In the genomic region with DNA sequence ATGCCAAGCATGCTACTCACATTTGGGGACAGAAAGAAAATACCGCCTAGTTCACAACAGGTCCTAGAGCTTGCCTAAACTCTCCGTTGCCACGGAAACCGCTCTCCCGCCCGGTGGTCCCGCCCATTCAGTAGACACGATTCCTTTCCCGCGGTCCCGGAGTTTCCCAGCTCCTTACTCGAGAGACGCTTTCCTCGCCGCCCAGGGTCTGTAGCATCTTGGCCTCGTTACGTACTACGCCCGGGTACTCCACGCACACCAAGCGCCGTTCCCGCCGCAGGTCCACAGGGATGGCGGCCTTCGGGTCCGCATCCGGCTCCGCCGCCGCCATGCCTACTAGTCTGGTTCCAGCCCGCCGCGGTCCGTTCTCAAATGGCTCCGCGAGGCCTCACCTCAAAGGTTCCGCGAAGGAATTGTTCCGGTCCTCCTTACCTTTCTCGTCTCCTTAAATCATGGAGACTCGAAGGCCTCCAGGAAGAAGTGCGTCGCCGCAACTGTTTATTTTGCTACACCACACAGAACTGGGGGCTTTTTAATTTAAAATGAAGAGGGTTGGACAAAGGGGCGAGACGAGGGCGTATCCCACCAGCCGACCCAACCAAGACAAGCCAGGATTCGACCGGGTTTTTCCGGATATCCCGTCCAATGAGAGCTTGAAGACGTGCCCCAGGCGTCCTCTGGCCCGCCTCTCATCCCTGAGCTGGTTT, we compare ENCODE assay signal across 8 mouse cellular contexts. TPM values are rescaled to one million over a fixed set of nuclear protein-coding genes. Genes with fewer than 3 reads are reported as not detected.
DNase-seq lines count a peak whose midpoint lies in the region; ATAC-seq lines count a peak whose summit lies in the region.

No protein-coding gene starts in this region.

- H3K27ac ChIP-seq in hindbrain, embryonic 14.5 days, result peak overlapping the region; percentile 90

- H3K27me3 ChIP-seq in hindbrain, embryonic 14.5 days (ENCODE audit: control insufficient read depth, insufficient read depth, low read length), result no peaks in the 10 kb centered on the region

- H3K9me3 ChIP-seq in hindbrain, embryonic 14.5 days (ENCODE audit: control insufficient read depth, low read length), result no peaks in the 10 kb centered on the region

- H3K4me3 ChIP-seq in hindbrain, embryonic 14.5 days (replicated peaks; ENCODE audit: low read length), result peak overlapping the region; percentile 62

- ATAC-seq in hindbrain, embryonic 14.5 days (ENCODE audit: low FRiP score), result peak; percentile 94

- peaks cover 19% of the 10 kb centered on the region for H3K4me1 ChIP-seq in hindbrain, embryonic 14.5 days (replicated peaks; ENCODE audit: control insufficient read depth, insufficient read depth, low read length)

- under 1% methylated on average over 56 of the region's 56 CpGs for WGBS in hindbrain, embryonic 14.5 days

- peak overlapping the region; percentile 64 for H3K9ac ChIP-seq in hindbrain, embryonic 14.5 days

- H3K36me3 ChIP-seq in hindbrain, embryonic 14.5 days (replicated peaks; ENCODE audit: control insufficient read depth, insufficient read depth), result peaks cover 19% of the 10 kb centered on the region

- peak; percentile 97 for DNase-seq in R1 (ENCODE audit: low read depth, low spot score)
- DNase-seq in cerebellum, postnatal 25 days, result peak; percentile 92 to 94
- peak; percentile 84 to 88 for DNase-seq in frontal cortex, postnatal 25 days (ENCODE audit: low spot score in 2 of 2)
- peak; percentile 87 for DNase-seq in hindbrain, embryonic 14.5 days (ENCODE audit: low spot score)
- DNase-seq in layer of hippocampus, postnatal 36 days, result peak; percentile 88 to 89
- peak; percentile 92 for DNase-seq in lung, postnatal 36 days
- peak; percentile 95 for DNase-seq in retina, postnatal 1 day
- peak; percentile 80 to 94 for DNase-seq in urinary bladder, adult 18-20 months (ENCODE audit: low spot score in 2 of 2)

- H3K4me2 ChIP-seq in hindbrain, embryonic 14.5 days (replicated peaks), result peak overlapping the region; percentile 69

RNA-seq across cellular contexts. Expression of a gene that starts 0.8 kb away (rescaled TPM):
- polyA plus RNA-seq in hindbrain, embryonic 14.5 days (2014; fragmentation: Nextera tagmentation; extraction: Ambion mirVana), result 28.6 and 29.3 TPM in 2 replicates
- total RNA-seq in layer of hippocampus, postnatal 36 days (2021), result 10 to 100 TPM; 17.4 to 18.9 TPM

RNA-seq across cellular contexts. Expression of a gene that starts 19.6 kb away (rescaled TPM):
- not detected in 2 replicates for polyA plus RNA-seq in hindbrain, embryonic 14.5 days (2014; fragmentation: Nextera tagmentation; extraction: Ambion mirVana)
- not detected for total RNA-seq in layer of hippocampus, postnatal 36 days (2021)

RNA-seq across cellular contexts. Expression of a gene that starts 39.0 kb away (rescaled TPM):
- polyA plus RNA-seq in hindbrain, embryonic 14.5 days (2014; fragmentation: Nextera tagmentation; extraction: Ambion mirVana), result not detected in 2 replicates
- not detected for total RNA-seq in layer of hippocampus, postnatal 36 days (2021)

RNA-seq across cellular contexts. Expression of a gene that starts 58.2 kb away (rescaled TPM):
- polyA plus RNA-seq in hindbrain, embryonic 14.5 days (2014; fragmentation: Nextera tagmentation; extraction: Ambion mirVana), result 29.2 and 29.4 TPM in 2 replicates
- 10 to 100 TPM; 41.8 to 44.5 TPM for total RNA-seq in layer of hippocampus, postnatal 36 days (2021)

Comparison
In these comparisons a context has a peak if more than half of its experiments do, and no peak if none do; other contexts are left out.
1. Peak in every context shown above with its lines: DNase-seq, ATAC-seq, H3K4me3 ChIP-seq and H3K27ac ChIP-seq.